Mouse (Mus musculus): ENCODE measurements around the gene Syvn1. TPM values are rescaled to one million over a fixed set of nuclear protein-coding genes. Genes with fewer than 3 reads are reported as not detected.

The Syvn1 gene
- polyA plus RNA-seq (2015; fragmentation: Nextera tagmentation; extraction: Ambion mirVana), result 24.2 and 27.4 TPM in 2 replicates

DNA sequence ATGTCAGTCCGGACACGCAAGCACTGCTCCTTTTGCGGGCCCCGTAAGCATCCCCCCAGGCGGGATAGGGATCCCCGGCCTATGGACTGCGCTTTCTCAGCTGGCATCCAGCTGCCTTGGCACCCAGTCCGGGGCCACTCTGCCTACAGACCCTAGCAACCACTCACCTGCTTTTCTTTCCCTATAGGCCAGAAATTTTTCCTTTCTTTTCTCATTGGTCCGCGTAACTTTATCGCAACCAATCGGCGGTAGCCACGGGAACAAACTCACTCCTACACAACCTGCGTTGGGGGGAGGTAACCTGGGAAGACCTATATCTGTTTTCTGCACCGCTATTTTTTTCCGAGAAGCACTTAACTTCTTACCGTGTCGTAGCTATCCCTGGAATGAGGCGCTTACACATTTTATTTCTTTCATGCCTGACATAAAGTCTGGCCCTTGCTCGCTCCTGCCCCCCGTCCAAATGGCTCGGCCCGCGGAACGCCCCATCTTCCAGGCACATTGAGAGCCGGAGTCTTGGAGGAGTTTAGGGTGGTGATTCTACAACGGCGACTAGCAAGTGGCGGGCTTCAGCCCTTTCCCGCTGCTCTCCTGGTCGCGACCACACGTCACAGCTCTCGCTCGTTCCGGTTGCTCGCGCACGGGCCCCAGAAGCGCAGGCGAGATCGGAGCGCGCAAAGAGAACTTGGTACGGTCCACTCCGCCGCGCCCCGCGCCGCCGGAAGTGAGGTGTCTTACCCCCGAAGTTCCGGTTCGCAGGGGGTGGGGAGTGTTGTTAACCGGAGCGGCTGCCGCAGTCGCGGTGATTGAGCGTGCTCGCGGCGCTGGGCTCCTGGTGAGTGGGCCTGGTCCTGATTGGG lies at the start of gene Syvn1:
Syvn1 (plus strand) TSS at position 283 of the 860 bp plus-strand sequence.
- under 1% methylated on average over 65 of the region's 65 CpGs for WGBS
- no peaks in the 10 kb centered on the region for H3K9me3 ChIP-seq
- H3K27me3 ChIP-seq (replicated peaks), result no peaks in the 10 kb centered on the region
- peak; percentile 95 for ATAC-seq
- peak within 1 kb of the TSS; percentile 79 for H3K9ac ChIP-seq
- H3K27ac ChIP-seq, result peak within 1 kb of the TSS; percentile 98
- peak within 1 kb of the TSS; percentile 89 for H3K4me2 ChIP-seq (replicated peaks)
- peaks cover 17% of the 10 kb centered on the region for H3K4me1 ChIP-seq (replicated peaks)
- H3K36me3 ChIP-seq, result peaks cover 33% of the 10 kb centered on the region
- peak within 1 kb of the TSS; percentile 83 for H3K4me3 ChIP-seq (replicated peaks)

DNA sequence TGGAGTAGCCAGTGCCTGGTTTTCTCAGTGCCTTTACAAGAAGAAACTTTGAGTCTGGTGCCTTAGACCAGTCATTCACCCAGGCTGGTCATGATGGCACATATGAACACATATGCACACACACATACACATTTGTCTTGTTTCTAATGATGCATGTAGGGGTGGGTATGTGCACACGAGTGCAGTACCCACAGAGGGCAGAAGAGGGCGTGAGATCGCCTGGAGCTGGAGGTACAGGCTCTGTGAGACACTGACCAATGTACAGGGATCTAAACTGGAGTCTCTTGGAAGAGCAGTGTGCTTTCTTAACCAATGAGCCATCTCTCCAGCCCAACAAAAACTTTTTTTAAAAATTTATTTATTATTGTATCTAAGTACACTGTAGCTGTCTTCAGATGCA lies 48.2 kb upstream of the Syvn1 start:
- H3K4me1 ChIP-seq (replicated peaks), result no peaks in the 10 kb centered on the region
- H3K27ac ChIP-seq, result no peak overlapping the region
- ATAC-seq, result no peak
- no peak overlapping the region for H3K4me3 ChIP-seq (replicated peaks)
- no peaks in the 10 kb centered on the region for H3K9me3 ChIP-seq
- H3K4me2 ChIP-seq (replicated peaks), result no peak overlapping the region
- 85% methylated on average over 3 of the region's 3 CpGs for WGBS
- H3K9ac ChIP-seq, result no peak overlapping the region
- H3K27me3 ChIP-seq (replicated peaks), result no peaks in the 10 kb centered on the region
- H3K36me3 ChIP-seq, result no peaks in the 10 kb centered on the region

DNA sequence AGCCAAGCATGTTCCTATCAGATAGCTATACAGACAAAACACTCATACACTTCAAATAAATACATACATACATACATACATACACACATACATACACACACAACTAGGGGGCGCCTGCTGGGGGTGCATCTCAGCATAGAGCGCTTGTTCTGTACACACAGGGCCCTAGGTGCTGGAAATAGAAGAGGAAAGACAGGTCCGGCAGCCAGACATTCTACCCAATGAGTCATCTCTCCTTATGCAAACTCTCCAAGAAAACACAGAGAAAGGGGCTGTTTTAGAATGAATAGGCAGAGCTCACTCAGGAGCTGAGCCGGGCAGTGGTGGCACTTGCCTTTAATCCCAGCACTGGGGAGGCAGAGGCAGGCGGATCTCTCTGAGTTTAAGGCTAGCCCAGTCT lies 46.4 kb upstream of the Syvn1 start:
- 75% methylated on average over 5 of the region's 5 CpGs for WGBS
- no peak for ATAC-seq
- H3K27me3 ChIP-seq (replicated peaks), result no peaks in the 10 kb centered on the region

DNA sequence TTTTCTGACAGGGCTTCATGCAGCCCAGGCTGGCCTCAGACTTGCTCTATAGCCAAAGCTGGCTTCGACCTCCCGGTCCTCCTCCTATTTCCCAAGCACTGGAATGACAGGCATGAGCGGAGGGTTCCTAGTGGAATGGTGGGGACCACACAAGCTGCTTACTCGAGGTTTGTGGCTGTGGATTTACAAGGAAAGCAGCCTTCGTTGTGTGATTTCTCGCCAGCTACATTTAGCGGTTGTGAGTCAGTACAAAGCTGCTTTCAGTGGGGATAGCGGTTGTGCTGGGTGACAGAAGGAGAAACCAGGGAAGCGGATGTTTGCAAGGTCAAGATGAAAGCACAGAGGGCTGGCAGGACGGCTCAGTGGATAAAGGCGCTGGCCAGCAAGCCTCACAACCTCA lies 40.8 kb upstream of the Syvn1 start:
- ATAC-seq, result no peak
- H3K9me3 ChIP-seq, result no peaks in the 10 kb centered on the region
- no peaks in the 10 kb centered on the region; the same call in 1 of the 2 replicates for H3K4me1 ChIP-seq (replicated peaks)
- H3K27me3 ChIP-seq (replicated peaks), result no peaks in the 10 kb centered on the region
- H3K4me2 ChIP-seq (replicated peaks), result no peak overlapping the region
- H3K36me3 ChIP-seq, result no peaks in the 10 kb centered on the region
- WGBS, result 55% methylated on average over 11 of the region's 11 CpGs
- no peak overlapping the region for H3K9ac ChIP-seq
- no peak overlapping the region for H3K4me3 ChIP-seq (replicated peaks)
- H3K27ac ChIP-seq, result no peak overlapping the region

More for the DNA sequence above, 46.4 kb upstream of the Syvn1 start:
- no peak overlapping the region for H3K9ac ChIP-seq
- H3K36me3 ChIP-seq, result no peaks in the 10 kb centered on the region
- no peak overlapping the region for H3K4me3 ChIP-seq (replicated peaks)
- H3K9me3 ChIP-seq, result no peaks in the 10 kb centered on the region
- H3K4me1 ChIP-seq (replicated peaks), result no peaks in the 10 kb centered on the region
- H3K27ac ChIP-seq, result no peak overlapping the region
- H3K4me2 ChIP-seq (replicated peaks), result no peak overlapping the region

DNA sequence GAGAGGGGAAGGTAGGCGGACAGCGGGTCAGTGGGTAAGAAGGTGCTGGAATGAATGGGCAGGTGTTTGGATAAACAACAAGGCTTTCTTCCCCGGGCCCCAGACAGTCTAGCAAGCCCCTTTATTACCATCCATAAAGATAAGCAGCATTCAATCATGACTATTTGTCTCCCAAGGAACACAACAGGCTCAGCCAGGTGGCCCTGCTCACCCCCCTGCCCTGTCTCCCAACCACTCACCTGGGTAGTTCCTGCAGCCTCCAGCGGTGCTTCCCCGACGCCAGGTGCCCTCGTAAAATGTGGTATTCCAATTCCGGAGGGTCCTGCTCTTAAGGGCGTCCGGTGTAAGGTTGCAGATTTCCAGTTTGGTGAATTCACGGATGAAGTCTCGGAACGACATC lies 39.4 kb upstream of the Syvn1 start:
- H3K4me1 ChIP-seq (replicated peaks), result no peaks in the 10 kb centered on the region; the same call in 1 of the 2 replicates
- H3K9me3 ChIP-seq, result no peaks in the 10 kb centered on the region
- H3K27ac ChIP-seq, result no peak overlapping the region
- ATAC-seq, result peak; percentile 90
- H3K36me3 ChIP-seq, result no peaks in the 10 kb centered on the region
- H3K27me3 ChIP-seq (replicated peaks), result no peaks in the 10 kb centered on the region
- no peak overlapping the region for H3K9ac ChIP-seq
- H3K4me3 ChIP-seq (replicated peaks), result no peak overlapping the region
- no peak overlapping the region; the same call in 1 of the 2 replicates for H3K4me2 ChIP-seq (replicated peaks)
- 51% methylated on average over 13 of the region's 13 CpGs for WGBS

DNA sequence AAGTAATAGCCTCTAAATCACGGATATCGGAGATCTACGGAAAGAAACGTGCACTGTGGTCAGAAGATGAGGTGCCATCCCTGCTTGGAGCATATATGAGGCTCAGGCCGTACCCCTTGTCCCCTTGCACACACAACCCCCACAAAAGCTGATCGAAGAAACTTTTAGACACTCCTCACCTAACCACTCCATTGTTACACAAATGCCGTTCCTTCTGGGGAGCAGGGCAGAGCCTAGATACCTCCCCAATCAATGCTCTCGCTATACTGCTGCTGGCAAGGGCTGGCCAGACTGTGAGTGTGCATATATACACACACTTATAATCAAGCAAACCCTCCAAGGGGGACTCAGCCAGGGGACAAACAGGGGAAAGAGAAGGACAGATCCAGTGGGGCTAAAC lies 37.2 kb upstream of the Syvn1 start:
- Histone ChIP-seq H3K27ac (no peak overlapping the region), H3K4me3 (replicated peaks) (no peak overlapping the region), H3K9me3 (no peaks in the 10 kb centered on the region), H3K27me3 (replicated peaks) (no peaks in the 10 kb centered on the region), H3K4me1 (replicated peaks) (no peaks in the 10 kb centered on the region; the same call in 1 of the 2 replicates), H3K36me3 (no peaks in the 10 kb centered on the region), H3K9ac (no peak overlapping the region), H3K4me2 (replicated peaks) (no peak overlapping the region)
- 86% methylated on average over 8 of the region's 8 CpGs for WGBS
- ATAC-seq, result no peak

DNA sequence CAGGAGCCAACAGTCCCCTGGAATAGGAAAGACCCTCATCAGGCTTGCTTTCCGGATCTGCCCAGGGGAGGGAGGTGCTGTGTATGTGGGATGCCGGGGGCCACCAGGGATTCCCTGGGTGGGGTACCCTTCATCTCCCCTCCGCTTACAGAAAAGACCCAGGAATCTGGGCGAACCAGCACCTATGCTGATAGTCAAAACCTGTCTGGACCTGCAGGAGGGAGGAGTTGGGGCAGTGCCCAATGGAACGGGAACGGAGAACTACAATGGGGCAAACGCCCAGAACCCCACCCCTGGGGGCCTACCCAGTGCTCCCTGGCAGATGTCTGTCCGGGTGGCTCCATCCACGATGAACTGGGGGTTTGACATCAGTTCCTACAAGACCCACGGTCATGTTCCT lies 32.7 kb upstream of the Syvn1 start:
- no peak overlapping the region for H3K9ac ChIP-seq
- no peak overlapping the region for H3K27ac ChIP-seq
- 90% methylated on average over 10 of the region's 10 CpGs for WGBS
- no peak for ATAC-seq
- no peaks in the 10 kb centered on the region for H3K36me3 ChIP-seq
- no peaks in the 10 kb centered on the region for H3K27me3 ChIP-seq (replicated peaks)
- peaks cover 9% of the 10 kb centered on the region for H3K4me1 ChIP-seq (replicated peaks)
- H3K4me2 ChIP-seq (replicated peaks), result no peak overlapping the region
- no peaks in the 10 kb centered on the region for H3K9me3 ChIP-seq
- H3K4me3 ChIP-seq (replicated peaks), result no peak overlapping the region

DNA sequence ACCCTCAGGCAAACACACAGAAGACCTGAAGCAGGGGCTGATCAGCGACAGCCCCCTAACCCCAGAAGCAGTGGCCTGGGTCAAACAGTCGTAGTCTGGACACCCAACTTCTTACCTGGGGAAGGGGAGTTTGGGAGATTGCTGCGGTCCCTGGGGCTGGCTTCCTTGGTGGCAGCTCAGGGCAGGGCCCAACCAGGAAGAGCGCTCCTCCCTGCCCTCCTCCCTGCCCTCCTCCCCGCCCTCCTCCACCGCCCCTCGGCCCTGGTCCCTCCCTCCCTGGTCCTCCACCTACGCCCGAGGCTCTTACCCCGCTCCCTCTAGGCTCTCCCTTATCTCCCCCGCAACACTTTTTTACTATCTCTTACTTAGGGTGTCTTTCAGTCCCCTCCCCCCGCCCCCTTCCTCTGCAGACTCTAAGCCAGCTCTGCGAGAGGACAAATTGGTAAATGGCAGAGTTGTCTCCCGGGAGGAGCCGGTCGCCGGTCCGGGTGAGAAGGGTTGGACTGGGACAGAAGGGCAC lies 31.3 kb upstream of the Syvn1 start:
- H3K36me3 ChIP-seq, result no peaks in the 10 kb centered on the region
- H3K9ac ChIP-seq, result peak overlapping the region; percentile 66
- no peaks in the 10 kb centered on the region for H3K27me3 ChIP-seq (replicated peaks)
- peaks cover 11% of the 10 kb centered on the region for H3K4me1 ChIP-seq (replicated peaks)
- H3K4me3 ChIP-seq (replicated peaks), result peak overlapping the region; percentile 59
- H3K27ac ChIP-seq, result peak overlapping the region; percentile 67
- H3K4me2 ChIP-seq (replicated peaks), result peak overlapping the region; percentile 96
- no peaks in the 10 kb centered on the region for H3K9me3 ChIP-seq
- 5% methylated on average over 16 of the region's 18 CpGs for WGBS
- peak; percentile 91 for ATAC-seq

DNA sequence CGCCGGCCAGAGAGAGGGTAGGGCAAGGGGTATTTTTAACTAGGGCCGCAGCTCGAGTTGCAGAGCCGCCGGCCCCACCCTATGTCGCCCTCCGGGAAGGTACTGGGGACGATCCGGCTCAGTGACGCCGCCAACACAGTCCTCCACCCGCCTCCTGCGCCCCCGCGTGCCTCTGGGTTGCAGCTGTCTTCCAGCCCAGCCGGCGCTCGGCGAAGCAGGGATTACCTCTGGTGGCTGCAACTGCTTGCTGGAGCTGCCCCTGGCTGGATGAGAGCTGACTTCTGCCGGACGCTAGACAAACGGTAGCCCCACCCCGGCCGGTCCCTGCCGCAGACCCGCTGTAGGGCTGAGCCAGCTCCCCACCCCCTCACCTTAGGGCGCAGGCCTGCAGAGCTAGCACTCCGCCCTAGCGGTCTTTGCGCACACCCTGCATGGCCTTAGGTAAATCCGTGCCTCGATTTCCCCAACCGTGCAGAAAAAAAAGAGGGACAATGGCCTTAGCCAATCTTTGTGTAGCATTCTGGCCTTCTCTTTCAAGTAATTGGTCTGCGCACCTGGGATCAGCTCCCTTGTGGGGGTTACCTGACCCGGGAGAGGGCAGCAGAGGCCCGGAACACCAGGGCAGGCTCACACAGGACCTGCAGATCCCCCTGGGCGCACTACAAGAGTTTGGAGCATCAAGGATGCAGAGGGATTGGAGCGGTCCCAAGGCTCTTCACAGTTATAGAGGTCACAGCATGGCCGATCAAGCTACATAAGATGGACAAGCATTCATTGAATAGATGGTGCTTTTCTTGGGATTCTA lies 30.7 kb upstream of the Syvn1 start, which contains the start of gene Capn1:
Capn1 (minus strand) TSS at position 387 of the 805 bp plus-strand sequence.
- Histone ChIP-seq H3K9ac (peak within 1 kb of the TSS; percentile 66), H3K36me3 (no peaks in the 10 kb centered on the region), H3K4me3 (replicated peaks) (peak within 1 kb of the TSS; percentile 59), H3K4me1 (replicated peaks) (peaks cover 14% of the 10 kb centered on the region), H3K27me3 (replicated peaks) (no peaks in the 10 kb centered on the region), H3K27ac (peak within 1 kb of the TSS; percentile 67), H3K4me2 (replicated peaks) (peak within 1 kb of the TSS; percentile 96), H3K9me3 (no peaks in the 10 kb centered on the region)
- ATAC-seq, result peak; percentile 86
- 3% methylated on average over 40 of the region's 40 CpGs for WGBS

DNA sequence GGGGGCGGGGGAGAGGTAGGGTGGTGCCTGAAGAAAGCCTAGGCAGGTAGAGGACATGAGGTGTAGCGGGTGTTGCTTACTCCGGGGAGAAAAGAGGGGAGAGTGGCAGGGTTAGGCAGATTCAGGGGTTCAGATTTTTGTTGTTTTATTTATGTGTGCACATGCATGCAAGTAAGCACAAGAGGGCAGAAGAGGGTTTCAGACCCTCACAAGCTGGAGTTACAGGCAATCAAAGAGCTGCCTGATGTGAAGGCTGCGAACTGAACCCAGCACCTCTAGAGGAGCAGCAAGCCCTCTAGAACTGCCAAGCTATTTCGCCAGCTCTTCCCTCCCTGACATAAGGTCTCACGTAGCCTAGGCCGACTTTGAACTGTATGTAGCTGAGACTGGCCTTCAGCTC lies 29.8 kb upstream of the Syvn1 start:
- no peaks in the 10 kb centered on the region for H3K27me3 ChIP-seq (replicated peaks)
- H3K27ac ChIP-seq, result no peak overlapping the region
- H3K4me1 ChIP-seq (replicated peaks), result peaks cover 14% of the 10 kb centered on the region
- H3K9ac ChIP-seq, result no peak overlapping the region
- ATAC-seq, result no peak
- WGBS, result 50% methylated on average over 7 of the region's 7 CpGs
- H3K4me3 ChIP-seq (replicated peaks), result no peak overlapping the region
- no peaks in the 10 kb centered on the region for H3K9me3 ChIP-seq
- 0 out of 2 replicates have a peak overlapping the region, but pooled peaks have one; percentile 96 for H3K4me2 ChIP-seq (replicated peaks)
- H3K36me3 ChIP-seq, result no peaks in the 10 kb centered on the region

DNA sequence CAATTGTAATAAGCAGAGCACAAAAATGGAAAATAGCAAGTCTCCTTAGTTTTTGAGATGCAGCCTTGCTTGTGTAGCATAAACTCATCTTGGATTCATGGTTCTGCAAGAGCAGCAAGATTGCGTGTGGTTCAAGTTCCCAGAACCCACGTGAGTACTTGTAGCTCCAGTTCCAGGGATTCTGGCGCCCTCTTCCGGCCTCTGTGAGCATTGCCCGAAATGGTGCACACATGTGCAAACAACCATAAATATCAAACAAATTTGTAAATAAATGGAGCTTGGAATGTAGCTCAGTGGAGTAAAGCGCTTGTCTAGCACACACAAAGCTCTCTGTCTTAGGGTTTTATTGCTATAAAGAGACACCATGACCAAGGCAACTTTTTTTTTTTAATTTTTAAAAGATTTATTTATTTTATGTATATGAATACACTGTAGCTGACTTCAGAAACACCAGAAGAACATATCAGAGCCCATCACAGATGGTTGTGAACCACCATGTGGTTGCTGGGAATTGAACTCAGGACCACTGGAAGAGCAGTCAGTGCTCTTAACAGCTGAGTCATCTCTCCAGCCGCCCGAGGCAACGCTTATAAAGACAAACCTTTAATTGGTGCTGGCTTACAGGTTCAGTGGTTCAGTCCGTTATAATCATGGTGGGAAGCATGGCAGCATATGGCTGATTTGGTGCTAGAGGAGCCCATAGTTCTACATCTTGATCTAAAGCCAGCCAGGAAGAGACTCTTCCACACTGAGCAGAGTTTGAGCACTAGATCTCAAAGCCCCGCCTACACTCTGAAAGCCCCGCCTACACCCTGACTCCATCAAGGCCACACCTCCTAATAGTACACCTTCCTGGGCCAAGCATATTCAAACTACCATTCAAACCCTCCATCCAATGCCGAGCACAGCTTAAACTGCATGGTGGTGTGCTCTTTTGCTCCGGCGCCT lies 28.0 kb upstream of the Syvn1 start:
- H3K9ac ChIP-seq, result no peak overlapping the region
- H3K4me3 ChIP-seq (replicated peaks), result no peak overlapping the region
- H3K36me3 ChIP-seq, result no peaks in the 10 kb centered on the region
- no peak for ATAC-seq
- no peak overlapping the region for H3K27ac ChIP-seq
- no peaks in the 10 kb centered on the region; the same call in 1 of the 2 replicates for H3K27me3 ChIP-seq (replicated peaks)
- no peak overlapping the region for H3K4me2 ChIP-seq (replicated peaks)
- peaks cover 14% of the 10 kb centered on the region for H3K4me1 ChIP-seq (replicated peaks)
- WGBS, result 33% methylated on average over 15 of the region's 15 CpGs
- no peaks in the 10 kb centered on the region for H3K9me3 ChIP-seq
